Mouse (Mus musculus) bone marrow, adult 2 months (tissue): Measurements from ENCODE around the gene Ap2b1.

Experiments
- CTCF ChIP-seq: fragments of 200-500 bp; IDR thresholded peaks from 2 replicates; pipeline ENCODE4 v1.5.1; 2011; ENCODE audit warnings: low read length, control low read depth; ENCODE audit not compliant: control insufficient read depth, insufficient read depth
- POLR2A ChIP-seq: fragments of 200-500 bp; IDR thresholded peaks from 2 replicates; pipeline ENCODE4 v1.6.1; 2011; ENCODE audit warnings: low read depth, mild to moderate bottlenecking, control low read depth, low read length, borderline replicate concordance; ENCODE audit not compliant: control insufficient read depth

GRCm38 (mm10) chr11:83383532-83383887, 84.7 kb downstream of the Ap2b1 start:
- TF ChIP-seq CTCF (no peak), POLR2A (no peak)
